Mouse (Mus musculus) CH12.LX (cell line): Measurements from ENCODE around the gene Prrt4.

Experiments
- CHD2 ChIP-seq: IDR thresholded peaks from 2 replicates; pipeline ENCODE4 v1.6.1; 2011; ENCODE audit warnings: low read length, improper control_type of control experiment
- CTCF ChIP-seq, 2 experiments: IDR thresholded peaks in 1 of 2; conservative IDR thresholded peaks in 1 of 2; 2 replicates each; pipeline ENCODE4 v1.5.1; 2011 to 2012; ENCODE audit warnings: low read depth in 2 of 2, low read length in 2 of 2, improper control_type of control experiment in 1 of 2, inconsistent platforms in 1 of 2, mild to moderate bottlenecking in 1 of 2, moderate library complexity in 1 of 2
- E2F4 ChIP-seq: IDR thresholded peaks from 2 replicates; pipeline ENCODE4 v1.6.1; 2011; ENCODE audit warnings: low read depth, low read length, improper control_type of control experiment; ENCODE audit not compliant: insufficient replicate concordance
- EP300 ChIP-seq: IDR thresholded peaks from 2 replicates; pipeline ENCODE4 v1.6.1; 2011; ENCODE audit warnings: low read length, improper control_type of control experiment
- KAT2A ChIP-seq: IDR thresholded peaks from 2 replicates; pipeline ENCODE4 v1.6.1; 2012; ENCODE audit warnings: low read length, improper control_type of control experiment, inconsistent platforms; ENCODE audit not compliant: insufficient replicate concordance
- MAZ ChIP-seq: IDR thresholded peaks from 2 replicates; pipeline ENCODE4 v1.6.1; 2012; ENCODE audit warnings: low read depth, mild to moderate bottlenecking, inconsistent platforms, low read length, improper control_type of control experiment, moderate library complexity
- MXI1 ChIP-seq: IDR thresholded peaks from 2 replicates; pipeline ENCODE4 v1.6.1; 2011; ENCODE audit warnings: mild to moderate bottlenecking, low read depth, low read length, improper control_type of control experiment
- POLR2A ChIP-seq: IDR thresholded peaks from 2 replicates; pipeline ENCODE4 v1.6.1; 2011; ENCODE audit warnings: low read depth, mild to moderate bottlenecking, improper control_type of control experiment, low read length
- SMC3 ChIP-seq: IDR thresholded peaks from 2 replicates; pipeline ENCODE4 v1.6.1; 2011; ENCODE audit warnings: low read depth, low read length, improper control_type of control experiment
- UBTF ChIP-seq: IDR thresholded peaks from 2 replicates; pipeline ENCODE4 v1.6.1; 2012; ENCODE audit warnings: low read depth, mild to moderate bottlenecking, inconsistent platforms, low read length, improper control_type of control experiment, moderate library complexity

DNA sequence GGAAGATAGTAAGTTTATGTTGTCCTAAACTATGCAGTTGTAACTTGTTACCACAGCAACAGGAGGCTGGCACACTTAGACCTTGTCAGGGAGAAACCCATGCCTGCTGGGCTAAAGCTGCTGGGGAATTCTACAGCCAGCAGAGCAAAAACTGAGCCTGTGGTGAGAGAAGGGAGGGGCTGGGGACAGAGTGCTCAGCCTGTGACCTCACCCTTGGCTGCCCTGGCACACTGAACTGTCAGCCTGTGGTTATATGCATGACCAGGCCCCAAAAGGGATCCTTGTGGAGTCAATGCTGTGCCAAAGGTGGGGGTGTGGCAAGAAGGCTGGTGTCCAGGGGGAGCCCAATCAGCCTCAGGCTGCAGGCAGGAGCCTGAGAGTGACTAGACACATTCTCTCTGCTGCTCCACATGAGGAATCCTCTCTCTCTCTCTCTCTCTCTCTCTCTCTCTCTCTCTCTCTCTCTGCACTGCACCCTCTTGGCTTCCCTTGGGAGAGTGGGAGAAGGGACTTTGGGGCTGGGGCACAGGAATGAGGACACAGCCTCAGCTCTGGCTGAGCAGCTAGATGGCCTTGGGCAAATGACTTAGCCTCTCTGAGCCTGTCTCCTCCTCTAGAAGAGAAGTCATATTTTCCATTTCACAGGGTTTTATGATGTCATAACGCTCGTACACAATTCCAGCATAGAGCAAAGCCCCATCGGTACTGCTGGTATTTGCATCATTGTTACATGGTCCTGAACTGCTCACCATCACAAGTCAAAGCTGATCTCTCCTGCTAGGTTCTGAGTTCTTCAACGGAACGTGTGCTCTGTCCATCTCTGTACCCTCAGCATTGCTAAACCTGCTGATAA, 16.7 kb upstream of the Prrt4 start:
- no peak for TF ChIP-seq UBTF
- TF ChIP-seq MAZ, result peak; percentile 60; the same call in 1 of the 2 replicates
- no peak for TF ChIP-seq SMC3
- TF ChIP-seq E2F4, result no peak
- no peak for TF ChIP-seq CHD2
- TF ChIP-seq CTCF (conservative IDR thresholded peaks at IDR 0.05 in 1 of 2, IDR thresholded peaks at IDR 0.05 in 1 of 2; ENCODE audit: low read depth in 2 of 2, low read length in 2 of 2), result no peak
- no peak for TF ChIP-seq MXI1
- TF ChIP-seq EP300, result peak; percentile 47; the same call in 1 of the 2 replicates
- TF ChIP-seq KAT2A, result no peak
- TF ChIP-seq POLR2A, result no peak
